Mouse (Mus musculus): ENCODE results near the gene Ktn1.

The Ktn1 gene

DNA sequence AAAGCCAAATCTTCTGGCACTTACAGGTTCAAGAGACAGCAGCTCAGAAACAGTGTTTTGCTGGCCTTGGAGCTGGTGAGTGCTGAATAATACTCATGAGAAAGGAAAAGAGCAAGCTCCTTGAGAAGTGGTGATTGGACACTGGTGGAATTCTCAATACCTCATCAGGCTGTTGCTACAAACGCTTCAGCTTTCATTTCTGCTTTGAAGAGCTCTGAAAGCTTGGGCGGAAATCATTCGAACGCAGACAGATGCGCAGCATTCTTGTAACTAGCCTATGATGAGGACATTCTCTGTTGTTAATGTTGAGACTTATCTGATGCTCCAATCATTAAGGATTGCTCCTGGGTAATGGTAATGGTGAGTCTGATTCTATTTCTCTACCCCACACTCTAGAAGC, at the start of gene Ktn1:
Gene Ktn1 (plus strand): TSS at position 231 of the 400 bp plus-strand sequence.
- no peak for DNase-seq

DNA sequence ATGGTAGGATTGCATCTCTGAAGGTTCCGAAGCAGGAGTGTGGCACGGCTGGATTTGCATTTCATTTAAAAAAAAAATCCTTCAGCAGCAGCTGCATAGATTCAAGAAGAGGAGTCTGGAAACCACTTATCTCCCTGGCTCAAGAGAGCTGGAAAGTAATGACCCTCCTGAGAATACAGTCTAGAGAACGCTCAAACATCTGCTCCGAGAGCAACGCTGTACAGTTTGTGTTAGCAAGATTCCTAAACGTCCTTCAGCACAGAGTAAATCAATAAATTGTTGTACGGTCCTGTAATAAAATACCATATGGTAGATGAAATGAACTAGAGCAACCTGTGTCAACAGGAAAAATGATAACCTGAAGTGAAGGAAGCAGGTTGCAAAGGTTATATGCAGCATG, 35.0 kb upstream of the Ktn1 start:
- no peak for DNase-seq

DNA sequence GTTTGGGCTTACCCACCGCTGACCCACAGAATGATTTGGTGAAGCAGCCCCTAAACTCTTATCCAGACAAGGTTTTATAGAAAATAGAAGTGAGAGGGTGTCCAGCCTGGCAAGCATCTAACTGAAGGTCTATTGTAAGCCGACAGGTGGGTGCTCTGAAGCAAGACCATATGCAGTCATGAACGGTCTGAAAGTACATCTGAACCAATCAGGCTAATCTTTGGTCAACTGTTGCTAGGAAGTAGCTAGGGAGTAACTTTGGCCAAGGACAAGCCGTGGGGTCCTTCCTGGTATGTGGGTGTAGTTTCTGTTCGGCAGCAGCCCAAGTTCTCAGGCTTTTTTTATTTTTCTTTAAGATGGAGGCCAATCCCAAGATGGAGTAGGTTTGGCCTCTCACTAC, 29.4 kb upstream of the Ktn1 start:
- no peak for DNase-seq

DNA sequence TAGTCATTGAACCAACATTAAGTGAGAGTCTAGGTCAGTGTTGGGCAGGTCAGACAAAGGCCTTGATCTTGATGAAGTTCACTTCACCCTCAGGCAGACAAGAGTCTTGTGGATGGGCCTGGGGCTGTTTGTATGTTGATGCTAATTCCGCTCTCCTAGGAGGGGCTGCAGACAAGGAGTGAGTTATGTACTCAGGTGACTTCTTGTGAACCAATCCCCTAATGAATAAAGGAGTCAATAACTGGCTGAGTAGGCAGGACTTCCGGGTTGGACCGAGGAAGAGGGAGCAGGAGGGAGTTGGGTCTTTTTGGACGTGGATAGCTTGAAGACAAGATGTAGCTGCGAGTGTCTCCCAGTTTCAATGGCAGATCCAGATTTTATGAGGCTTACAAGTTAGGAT, 26.3 kb upstream of the Ktn1 start:
- no peak for DNase-seq

DNA sequence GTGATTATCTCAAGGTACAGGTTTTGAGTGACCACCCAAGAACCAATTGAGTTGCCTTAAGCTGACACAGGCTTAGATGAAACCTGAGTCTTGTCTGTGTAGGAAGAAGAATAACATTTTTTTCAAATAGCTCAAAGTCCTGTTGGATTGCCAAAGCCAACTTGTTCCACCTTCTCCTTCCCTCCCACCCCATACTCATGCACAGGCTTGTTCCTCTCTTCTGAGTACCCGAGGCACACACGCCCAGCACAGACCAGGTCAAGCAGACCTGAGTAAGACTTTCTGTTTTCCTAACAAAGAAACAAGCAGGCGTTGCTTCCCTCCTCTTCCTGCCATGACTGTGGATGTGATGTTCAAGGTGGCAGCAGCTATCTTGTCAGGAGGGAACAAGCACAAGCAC, 23.4 kb upstream of the Ktn1 start:
- DNase-seq, result no peak

DNA sequence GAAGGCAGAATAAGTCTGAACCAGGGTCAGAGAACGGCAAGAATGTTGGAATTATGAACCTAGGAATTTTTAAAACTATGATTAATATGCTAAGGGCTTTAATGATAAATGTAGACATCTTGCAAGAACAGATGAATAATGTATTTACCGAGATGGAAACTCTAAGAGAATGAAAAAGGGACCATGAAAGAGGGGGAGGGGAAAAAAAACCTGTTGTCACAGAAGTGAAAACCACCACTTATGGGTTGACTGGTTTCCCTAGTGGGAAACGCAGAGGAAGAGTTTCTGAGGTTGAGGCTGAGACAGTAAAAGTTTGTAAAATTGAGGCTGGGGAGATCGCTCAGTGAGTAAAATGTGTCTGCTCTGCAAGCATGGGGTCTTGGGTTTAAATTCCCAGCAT, 22.1 kb upstream of the Ktn1 start:
- DNase-seq, result no peak

DNA sequence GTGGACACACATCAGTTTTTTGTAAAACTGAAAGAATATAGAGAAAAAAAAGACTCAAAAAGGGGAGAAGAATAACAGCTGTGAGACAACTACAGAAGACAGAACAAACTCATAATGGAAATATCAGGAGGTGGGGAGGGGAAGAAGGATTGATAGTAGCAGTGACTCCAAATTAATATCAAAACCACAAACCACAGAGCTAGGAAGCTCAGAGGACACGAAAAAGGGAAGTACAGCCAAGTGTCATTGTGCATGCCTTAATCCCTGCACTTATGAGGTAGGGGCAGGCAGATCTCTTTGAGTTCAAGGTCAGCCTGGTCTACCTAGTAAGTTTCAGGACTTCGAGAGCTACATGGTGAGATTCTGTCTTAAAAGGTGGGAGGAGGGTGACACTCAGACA, 21.4 kb upstream of the Ktn1 start:
- no peak for DNase-seq

DNA sequence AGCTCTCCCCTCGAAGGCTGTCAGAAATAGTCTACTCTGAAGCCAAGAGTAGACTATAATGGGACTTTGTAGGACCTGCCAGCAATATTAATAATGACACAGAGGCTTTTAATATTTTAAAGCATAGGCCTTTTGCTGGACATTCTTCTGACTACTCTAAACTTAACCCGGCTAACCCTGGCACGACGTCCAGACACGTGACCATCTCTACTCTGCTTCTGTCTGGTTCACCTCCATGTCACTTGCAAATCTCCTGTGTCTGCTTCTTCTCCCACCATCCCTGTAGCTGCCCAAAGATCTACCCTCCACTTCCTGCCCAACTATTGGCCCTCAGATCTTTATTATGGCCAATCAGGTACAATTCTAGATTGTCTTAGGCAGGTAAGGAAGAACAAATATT, 20.9 kb upstream of the Ktn1 start:
- DNase-seq, result no peak

DNA sequence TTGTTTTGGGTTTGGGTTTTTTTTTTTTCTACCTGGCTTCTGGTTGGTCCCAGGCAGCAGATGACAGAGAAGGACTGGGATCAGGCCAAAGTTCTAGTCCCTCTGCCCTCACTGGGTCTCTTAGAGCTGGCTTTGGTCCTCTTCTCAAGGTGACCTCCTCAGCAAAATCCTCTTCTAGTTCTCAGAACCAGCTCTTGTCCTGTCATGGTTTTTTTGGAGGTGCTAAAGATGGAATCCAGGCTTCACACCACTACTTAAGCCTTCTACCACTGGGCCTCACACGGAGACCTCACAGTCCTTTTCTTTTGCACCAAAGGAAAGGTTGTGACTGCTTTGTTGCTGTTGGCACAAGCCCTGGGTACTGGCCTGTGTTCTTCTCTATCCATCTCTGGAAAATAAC, 15.8 kb upstream of the Ktn1 start:
- no peak for DNase-seq

DNA sequence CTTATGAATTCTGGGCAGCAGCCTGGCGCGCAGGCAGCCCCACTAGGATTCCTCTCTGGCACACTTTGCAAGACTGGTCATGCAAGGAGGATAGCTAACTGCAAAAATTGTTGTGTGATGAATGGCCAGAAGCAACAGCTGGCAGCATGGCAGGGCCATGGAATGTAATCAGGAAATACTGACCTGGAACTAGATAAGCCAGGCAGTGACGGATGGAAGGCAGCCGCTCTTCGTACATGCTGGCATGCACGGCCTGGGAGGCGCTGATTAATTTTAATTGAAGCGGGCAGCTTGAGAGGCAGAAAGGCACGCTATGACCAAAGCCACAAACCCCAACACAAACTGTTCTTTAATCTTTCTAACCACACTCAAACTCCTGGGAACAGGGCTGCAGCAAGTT, 13.8 kb upstream of the Ktn1 start:
- no peak for DNase-seq

DNA sequence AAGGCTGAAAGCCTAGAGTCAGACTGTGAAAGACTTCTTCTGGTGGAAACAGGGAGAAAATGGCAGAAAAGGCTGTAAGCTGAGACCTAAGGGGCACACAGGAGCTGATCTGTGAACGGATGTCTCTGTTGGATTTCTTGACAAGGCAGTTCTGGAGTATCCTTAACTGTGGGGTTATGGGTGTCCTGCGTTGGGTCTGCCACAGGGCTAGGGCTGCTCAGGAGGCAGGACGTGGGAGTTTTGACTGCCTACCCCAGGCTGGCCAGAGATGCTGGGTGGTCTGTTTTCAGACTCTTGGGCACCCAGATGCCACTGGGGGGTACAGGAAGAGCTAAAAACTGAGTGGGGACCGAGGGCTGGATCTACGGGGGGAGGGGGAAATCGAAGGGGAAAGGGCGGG, 13.4 kb upstream of the Ktn1 start:
- DNase-seq, result no peak

DNA sequence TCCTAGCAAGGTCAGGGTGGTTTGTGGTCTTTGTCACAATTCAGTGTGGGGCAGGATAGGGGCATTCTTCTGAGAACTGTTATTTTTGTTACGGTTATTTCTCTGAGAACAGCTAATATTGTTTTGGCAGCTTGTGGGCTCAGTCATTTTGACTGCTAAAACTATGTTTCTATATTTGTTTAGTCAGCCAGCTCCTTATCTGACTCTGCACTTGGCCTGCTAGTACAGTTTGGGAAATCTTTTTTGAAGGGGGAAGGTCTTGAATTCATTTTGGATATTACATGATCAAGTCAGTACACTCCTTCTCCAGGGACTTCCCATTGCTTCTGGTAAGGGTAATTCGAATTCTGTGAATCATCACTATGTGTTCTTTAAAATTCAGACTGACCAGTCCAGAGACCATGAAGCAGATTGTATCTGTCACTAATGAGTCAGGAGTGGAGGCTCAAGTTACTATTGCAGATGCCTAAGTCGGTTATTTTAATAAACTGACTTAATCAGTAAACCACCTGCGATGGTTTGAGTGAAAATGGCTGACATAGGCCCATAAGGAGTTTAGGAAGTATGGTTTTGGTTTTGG, 9.8 kb upstream of the Ktn1 start:
- no peak for DNase-seq

DNA sequence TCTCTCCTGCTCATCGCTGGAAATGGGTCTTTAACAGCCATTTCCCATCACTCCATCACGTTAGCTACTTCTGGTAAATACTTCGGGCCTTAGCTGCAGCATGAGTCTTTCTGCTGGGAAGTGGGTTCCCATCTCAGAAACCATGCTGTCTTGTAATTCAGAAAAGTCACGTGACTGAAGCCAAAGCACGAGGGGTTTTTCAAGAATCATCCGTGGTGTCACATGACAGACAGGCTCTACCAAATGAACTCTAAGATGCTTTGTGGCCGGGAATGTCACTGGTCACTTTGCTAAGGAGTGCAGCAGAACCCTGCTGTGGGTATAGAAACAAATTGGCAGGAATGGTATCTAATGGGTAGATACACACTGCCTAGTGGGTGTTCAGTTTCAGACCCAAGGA, 2.6 kb upstream of the Ktn1 start:
- DNase-seq, result no peak

DNA sequence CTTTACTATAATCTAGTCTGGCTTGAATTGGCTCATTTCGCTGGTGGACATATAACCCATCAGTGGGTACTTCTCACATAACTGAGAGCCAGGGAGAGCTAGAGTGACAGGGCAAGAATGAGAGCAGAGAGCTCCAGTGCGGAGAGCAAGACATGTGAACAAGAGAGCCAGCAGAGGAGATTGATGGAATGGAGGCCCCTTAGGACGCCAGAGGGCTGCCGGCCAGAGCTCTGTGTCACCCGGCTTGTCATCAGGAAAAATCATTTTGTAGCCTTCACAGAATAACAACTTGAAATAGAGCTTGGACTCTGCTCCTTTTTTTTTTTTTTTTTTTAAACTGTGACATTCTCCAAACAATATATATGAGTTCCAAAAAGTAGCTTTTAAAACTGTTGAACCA, 2.0 kb upstream of the Ktn1 start:
- no peak for DNase-seq

DNA sequence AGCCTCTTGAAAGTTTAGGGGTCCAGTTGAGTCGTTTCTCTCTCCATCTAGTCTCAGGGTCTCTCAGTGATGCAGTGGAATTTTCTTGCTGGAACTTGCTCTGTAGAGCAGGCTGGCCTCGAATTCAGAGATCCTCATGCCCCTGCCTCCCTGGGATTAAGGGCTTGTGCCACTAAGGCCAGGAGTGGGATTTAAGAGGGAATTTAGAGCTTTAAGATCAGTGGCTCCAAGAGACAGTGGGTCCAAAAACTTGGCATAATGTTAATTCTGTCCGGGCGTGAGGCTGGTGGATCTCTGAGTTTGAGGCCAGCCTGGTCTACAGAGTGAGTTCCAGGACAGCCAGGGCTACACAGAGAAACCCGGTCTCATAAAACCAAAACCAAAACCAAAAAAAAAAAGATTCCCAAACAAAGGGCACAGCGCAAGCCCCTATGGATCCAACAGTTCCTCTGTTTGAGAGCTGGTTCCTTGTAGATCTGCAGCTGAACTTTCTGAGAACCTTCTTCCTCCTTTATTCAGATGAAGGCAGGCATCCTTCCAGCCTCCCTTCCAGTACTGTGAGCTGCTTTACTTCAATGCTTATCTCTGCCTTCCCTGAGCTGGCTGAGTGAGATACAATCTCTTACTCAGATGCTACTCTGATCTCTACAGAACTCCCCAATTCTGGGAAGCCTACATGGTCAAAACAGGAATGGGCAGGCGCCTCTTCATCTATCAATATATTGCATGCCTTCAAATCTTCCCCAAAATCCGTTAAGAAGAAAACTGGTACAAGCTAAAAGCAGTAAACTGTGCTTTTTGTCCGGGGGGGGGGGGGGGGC, 1.3 kb upstream of the Ktn1 start:
- no peak for DNase-seq

DNA sequence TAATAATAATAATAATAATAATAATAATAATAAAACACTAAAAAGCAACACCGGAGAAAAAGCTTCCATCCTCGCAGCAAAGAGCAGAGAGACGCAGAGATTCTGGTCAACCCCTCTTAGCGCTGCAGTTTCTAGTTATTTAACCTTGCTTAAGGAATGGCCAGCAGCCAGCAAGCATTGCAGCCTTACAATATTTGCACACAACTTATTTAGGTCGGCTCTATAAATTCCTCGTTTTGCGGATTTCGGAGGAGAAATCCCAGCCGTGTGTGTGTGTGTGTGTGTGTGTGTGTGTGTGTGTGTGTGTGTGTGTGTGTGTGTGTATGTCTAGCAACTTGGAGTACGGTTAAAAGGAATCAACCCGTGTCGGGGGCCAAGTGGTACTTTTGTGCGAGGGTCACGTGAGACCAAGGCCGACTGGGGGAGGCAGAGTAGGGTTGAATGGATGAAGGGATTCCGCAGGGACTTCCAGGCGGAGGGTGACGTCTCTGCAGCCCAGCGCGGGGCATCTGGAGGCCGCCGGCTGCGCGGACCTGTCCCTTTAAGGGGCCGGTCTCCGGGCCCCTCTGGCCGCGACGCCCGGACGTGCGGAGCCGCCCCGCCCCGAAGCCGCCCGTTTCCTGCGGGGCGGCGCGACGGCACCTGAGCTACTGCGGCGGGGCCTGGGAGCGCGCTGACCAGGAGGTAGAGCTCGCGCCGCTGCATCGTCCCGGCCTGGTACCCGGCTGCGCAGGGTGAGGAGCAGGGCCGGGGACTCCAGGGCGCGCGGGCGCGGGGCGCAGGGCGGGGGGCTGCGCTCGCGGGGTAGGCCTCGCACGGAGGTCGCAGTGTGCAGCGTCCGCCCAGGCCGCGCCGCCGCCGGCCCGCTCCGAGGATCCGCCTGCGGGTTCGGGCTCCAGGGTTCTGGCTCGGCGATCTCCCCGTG, 720 bp downstream of the Ktn1 start:
- DNase-seq, result peak; percentile 72

DNA sequence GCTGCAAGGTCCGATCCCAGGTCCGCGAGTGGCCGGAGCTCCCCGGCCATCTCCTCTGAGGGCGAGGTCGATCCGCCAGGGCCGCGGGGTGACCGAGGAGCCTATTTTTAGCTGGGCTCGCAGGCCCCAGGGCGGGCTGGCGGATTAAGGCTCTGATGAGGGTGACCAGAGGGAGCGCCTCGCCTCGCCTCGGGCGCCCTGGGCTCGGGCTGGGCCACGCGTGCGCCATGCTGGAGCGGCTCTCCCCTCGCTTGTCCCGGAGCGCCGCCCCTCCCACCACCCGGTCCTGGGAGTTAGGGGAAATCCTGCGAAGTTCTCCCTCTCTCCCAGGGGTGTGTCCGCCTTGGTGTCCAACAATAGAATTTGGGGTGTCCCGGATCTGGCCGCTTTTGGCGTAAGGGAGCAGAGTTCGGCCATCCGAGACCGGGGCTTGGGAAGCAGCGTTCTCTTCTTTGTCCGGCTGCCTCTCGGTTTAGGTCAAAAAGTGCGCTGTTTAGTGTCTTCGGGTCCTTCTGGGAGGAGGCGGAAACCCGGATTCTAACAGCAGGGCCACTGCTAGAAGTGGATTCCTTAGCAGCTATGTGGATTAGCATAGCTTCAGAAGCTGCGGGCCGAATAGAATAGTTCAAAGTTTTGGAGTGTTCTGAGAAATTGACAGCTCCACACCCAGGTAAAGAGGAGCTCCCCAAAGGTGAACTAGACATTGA, 1.5 kb downstream of the Ktn1 start:
- no peak for DNase-seq

DNA sequence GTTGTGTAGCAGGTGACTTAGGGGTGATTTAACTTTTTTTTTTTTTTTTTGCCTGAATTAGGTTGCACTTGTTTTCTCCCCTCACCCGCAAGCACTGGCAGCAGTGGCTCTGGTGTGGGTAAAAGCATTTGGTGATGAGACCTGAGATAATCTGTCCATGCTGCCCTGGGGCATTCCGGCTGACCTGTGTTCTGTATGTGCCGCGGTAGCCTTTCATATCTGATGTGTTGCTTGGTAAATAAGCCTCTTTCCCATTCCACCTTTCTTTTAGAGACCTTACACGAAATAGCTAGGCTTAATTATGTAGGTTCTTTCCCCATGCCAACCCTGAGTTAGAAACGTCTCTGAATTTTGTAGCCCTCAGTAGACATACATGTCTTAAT, 2.1 kb downstream of the Ktn1 start:
- DNase-seq, result no peak

DNA sequence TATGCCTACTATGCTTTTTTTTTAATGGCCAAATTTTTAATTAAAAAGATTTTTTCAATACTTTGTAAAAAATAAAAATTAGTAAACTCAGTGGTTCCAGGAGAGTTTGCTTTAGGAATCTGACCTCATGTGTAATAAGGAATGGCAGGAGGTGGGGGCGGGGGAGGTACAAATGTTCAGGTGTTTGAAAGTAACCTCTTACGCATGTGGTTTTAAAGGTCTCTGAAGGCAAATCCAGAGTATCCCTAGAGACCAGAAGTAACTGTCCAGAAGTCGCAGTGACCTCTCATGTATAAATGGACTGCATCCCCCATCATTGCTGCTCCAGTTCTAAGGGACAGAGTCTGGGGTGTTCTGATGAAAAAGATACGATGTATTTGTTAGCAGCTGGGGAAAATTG, 3.0 kb downstream of the Ktn1 start:
- DNase-seq, result no peak

DNA sequence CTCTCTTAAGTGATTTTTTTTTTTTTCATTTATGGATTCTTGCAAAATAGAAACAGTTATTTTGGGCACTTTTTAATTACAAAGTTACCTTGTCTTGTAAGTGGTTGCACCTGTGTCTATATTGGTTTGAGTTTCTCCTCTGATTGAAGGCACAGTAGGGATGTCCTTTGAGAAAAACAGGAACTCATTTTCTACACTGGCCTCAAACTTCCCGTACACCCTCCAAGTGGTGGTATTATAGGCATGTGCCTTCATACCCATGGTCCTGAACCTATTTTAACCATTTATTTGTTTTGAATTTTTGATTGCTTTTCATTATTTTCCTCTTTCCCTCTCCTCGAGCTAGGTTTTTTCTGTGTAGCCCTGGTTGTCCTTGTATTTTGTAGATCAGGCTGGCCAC, 7.2 kb downstream of the Ktn1 start:
- no peak for DNase-seq

DNA sequence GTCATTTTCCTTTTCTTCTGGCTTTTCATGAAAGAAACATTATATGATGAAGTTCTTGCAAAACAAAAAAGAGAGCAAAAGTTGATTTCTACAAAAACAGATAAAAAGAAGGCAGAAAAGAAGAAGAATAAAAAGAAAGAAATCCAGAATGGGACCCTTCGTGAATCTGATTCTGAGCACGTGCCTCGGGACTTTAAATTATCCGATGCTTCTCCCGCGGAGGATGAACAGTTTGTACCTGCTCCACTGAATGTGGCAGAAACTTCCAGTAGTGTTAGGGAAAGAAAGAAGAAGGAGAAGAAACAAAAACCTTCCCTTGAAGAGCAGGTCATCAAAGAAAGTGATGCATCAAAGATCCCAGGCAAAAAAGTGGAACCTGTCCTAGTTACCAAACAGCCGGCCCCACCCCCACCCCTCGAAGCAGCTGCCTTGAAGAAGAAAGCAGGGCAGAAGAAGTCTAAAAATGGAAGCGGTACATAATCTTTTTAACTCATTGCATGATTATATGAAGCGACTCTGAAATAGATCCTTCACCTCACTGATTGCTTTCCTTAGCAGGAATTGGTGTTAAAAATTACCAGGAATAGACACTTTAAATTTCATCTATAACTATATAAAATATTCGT, 15.7 kb downstream of the Ktn1 start:
- DNase-seq, result no peak

DNA sequence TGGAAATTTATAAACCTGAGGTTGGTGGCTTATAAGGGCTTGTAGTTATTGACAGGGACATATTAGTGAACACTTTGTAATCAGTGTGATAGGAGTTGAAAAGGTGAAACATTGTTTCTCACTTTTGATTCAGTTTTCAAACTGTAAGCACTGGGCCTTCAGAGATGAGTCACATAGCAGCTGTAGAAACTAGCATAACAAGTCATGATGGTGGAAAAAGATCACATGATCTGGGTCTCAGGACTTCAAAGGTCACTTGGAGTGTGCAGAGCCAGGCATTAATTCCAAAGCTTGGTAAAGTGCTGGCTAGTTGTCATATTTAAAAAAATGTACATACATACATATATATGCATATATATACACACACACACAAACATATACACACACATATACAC, 16.2 kb downstream of the Ktn1 start:
- DNase-seq, result no peak

Data from cerebellum, adult 11 months (tissue).